Mouse (Mus musculus) midbrain, embryonic 11.5 days (tissue): ENCODE data around the gene Cenpu. TPM values are rescaled to one million over a fixed set of nuclear protein-coding genes. Genes with fewer than 3 reads are reported as not detected.

ENCODE experiments used
- polyA plus RNA-seq: library from polyadenylated mRNA; unstranded; fragments of >200 nt; fragmentation: Nextera tagmentation; extraction: Ambion mirVana; gene quantifications from 2 replicates; pipeline ENCODE4 v1.2.1, GENCODE M21; 2014

The Cenpu gene
- polyA plus RNA-seq, 1 experiment from 2014 or later, result 32.6 TPM

Other genes with a start within 250 kb of the Cenpu start
- gene Acsl1, start 81.0 kb upstream of the Cenpu start, polyA plus RNA-seq, result 9.0 and 9.6 TPM in 2 replicates
- 8.6 and 11.6 TPM in 2 replicates for gene Primpol, start 65.2 kb downstream of the Cenpu start, polyA plus RNA-seq
- gene Casp3, start 65.3 kb downstream of the Cenpu start, polyA plus RNA-seq, result 151 and 165 TPM in 2 replicates
- gene Irf2, start 187.7 kb downstream of the Cenpu start, polyA plus RNA-seq, result 9.2 and 11.1 TPM in 2 replicates